Mouse (Mus musculus) CH12.LX (cell line): ENCODE data around the gene Camta1.

Experiments used
- CHD2 ChIP-seq: IDR thresholded peaks from 2 replicates; pipeline ENCODE4 v1.6.1; 2011; ENCODE audit warnings: low read length, improper control_type of control experiment
- CTCF ChIP-seq, 2 experiments: IDR thresholded peaks in 1 of 2; conservative IDR thresholded peaks in 1 of 2; 2 replicates each; pipeline ENCODE4 v1.5.1; 2011 to 2012; ENCODE audit warnings: low read depth in 2 of 2, low read length in 2 of 2, improper control_type of control experiment in 1 of 2, inconsistent platforms in 1 of 2, mild to moderate bottlenecking in 1 of 2, moderate library complexity in 1 of 2
- E2F4 ChIP-seq: IDR thresholded peaks from 2 replicates; pipeline ENCODE4 v1.6.1; 2011; ENCODE audit warnings: low read depth, low read length, improper control_type of control experiment; ENCODE audit not compliant: insufficient replicate concordance
- EP300 ChIP-seq: IDR thresholded peaks from 2 replicates; pipeline ENCODE4 v1.6.1; 2011; ENCODE audit warnings: low read length, improper control_type of control experiment
- HCFC1 ChIP-seq: IDR thresholded peaks from 2 replicates; pipeline ENCODE4 v1.6.1; 2012; ENCODE audit warnings: low read depth, mild to moderate bottlenecking, inconsistent platforms, low read length, improper control_type of control experiment
- JUN ChIP-seq: IDR thresholded peaks from 2 replicates; pipeline ENCODE4 v1.6.1; 2011; ENCODE audit warnings: low read depth, mild to moderate bottlenecking, low read length, improper control_type of control experiment, moderate library complexity; ENCODE audit not compliant: insufficient read depth
- MXI1 ChIP-seq: IDR thresholded peaks from 2 replicates; pipeline ENCODE4 v1.6.1; 2011; ENCODE audit warnings: mild to moderate bottlenecking, low read depth, low read length, improper control_type of control experiment
- POLR2A ChIP-seq: IDR thresholded peaks from 2 replicates; pipeline ENCODE4 v1.6.1; 2011; ENCODE audit warnings: low read depth, mild to moderate bottlenecking, improper control_type of control experiment, low read length
- POLR2AphosphoS2 ChIP-seq: IDR thresholded peaks from 2 replicates; pipeline ENCODE4 v1.6.1; 2011; ENCODE audit warnings: low read depth, low read length, improper control_type of control experiment

DNA sequence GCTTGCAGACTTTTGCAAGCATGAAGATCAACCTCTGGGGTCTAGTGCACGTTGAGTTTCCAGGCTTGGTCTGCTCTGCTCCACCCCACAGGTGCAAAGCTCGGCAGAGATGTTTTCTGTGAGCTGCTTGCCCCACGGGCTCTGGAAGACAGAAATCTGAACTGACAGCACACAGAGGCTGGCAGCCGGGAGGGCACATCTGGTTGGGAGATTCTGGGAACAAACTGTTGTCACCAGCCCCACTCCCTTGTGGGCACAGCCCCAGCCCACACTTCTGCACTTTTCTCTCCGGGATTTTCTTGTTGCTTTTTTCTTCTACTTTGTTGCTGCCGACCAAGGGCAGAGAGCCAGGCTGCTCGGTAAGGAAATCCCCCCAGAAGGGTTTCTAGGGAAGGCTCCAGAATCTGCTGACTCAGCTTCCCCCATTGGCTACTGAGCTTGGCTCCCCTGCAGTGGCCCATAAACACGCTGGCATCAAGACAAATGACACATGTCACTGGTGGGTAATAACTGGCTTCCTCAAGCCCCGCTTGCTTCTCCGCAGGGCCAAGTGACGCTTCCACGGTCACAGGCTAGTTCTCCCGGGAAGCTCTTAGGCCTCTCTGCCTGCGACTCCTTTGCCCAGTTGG, 597.8 kb downstream of the Camta1 start:
- TF ChIP-seq CTCF (conservative IDR thresholded peaks at IDR 0.05 in 1 of 2, IDR thresholded peaks at IDR 0.05 in 1 of 2; ENCODE audit: low read depth in 2 of 2, low read length in 2 of 2) (no peak), POLR2A (no peak), CHD2 (no peak), JUN (no peak), EP300 (no peak), POLR2AphosphoS2 (no peak), MXI1 (no peak), E2F4 (no peak), HCFC1 (no peak)
